In genomic region chr11:19923888-19924756, GRCm38 (mm10) we compare ENCODE assay signal across 8 mouse cellular contexts. TPM values are rescaled to one million over a fixed set of nuclear protein-coding genes. Genes with fewer than 3 reads are reported as not detected.
DNase-seq lines count a peak whose midpoint lies in the region; ATAC-seq and TF ChIP-seq lines count a peak whose summit lies in the region.

Spred2 (plus strand) TSS chr11:19924375.

- H3K4me2 ChIP-seq in forebrain, embryonic 14.5 days (ENCODE audit: low read length) = peak within 1 kb of the TSS; percentile 75
- H3K4me2 ChIP-seq in lung, embryonic 14.5 days = peak within 1 kb of the TSS; percentile 82

- peak; percentile 52 for ATAC-seq in forebrain, embryonic 14.5 days
- peak; percentile 63 for ATAC-seq in lung, embryonic 14.5 days (ENCODE audit: insufficient read depth)

- intact Hi-C loops in heart, postnatal 14 days (cut with DNase I) = loop anchor here (10.0 kb wide), 2 partner anchors 281 to 311 kb away; partner anchors contain the start of gene Rab1a

- no peaks in the 10 kb centered on the region for H3K27me3 ChIP-seq in forebrain, embryonic 14.5 days (replicated peaks; ENCODE audit: control insufficient read depth, insufficient read depth, low read length)
- H3K27me3 ChIP-seq in lung, embryonic 14.5 days (ENCODE audit: insufficient read depth, low read length) = no peaks in the 10 kb centered on the region
- H3K27me3 ChIP-seq in thymus, adult 2 months (ENCODE audit: control insufficient read depth, insufficient read depth, low read length) = no peaks in the 10 kb centered on the region

- no peaks in the 10 kb centered on the region for H3K36me3 ChIP-seq in ES-E14 (ENCODE audit: control insufficient read depth, insufficient read depth, low read length, poor library complexity, severe bottlenecking)
- no peaks in the 10 kb centered on the region for H3K36me3 ChIP-seq in forebrain, embryonic 14.5 days (ENCODE audit: control insufficient read depth, insufficient read depth, low read length)
- H3K36me3 ChIP-seq in lung, embryonic 14.5 days (ENCODE audit: insufficient read depth) = no peaks in the 10 kb centered on the region
- H3K36me3 ChIP-seq in thymus, adult 2 months (ENCODE audit: control insufficient read depth, insufficient read depth, low read length) = no peaks in the 10 kb centered on the region

- in situ Hi-C loops in ES-E14 (cut with MboI; ENCODE audit: low sequenced_read_pairs in 2 of 2, unreplicated experiment in 2 of 2) = no loop called here

- peak within 1 kb of the TSS; percentile 55 to 77 for H3K4me3 ChIP-seq in ES-E14 (ENCODE audit: insufficient read depth in 1 of 2, low read depth in 1 of 2, low read length in 2 of 2, poor library complexity in 1 of 2, severe bottlenecking in 1 of 2)
- peak within 1 kb of the TSS; percentile 86 for H3K4me3 ChIP-seq in forebrain, embryonic 14.5 days (ENCODE audit: low read depth, low read length)
- peak within 1 kb of the TSS; percentile 88 for H3K4me3 ChIP-seq in lung, embryonic 14.5 days (ENCODE audit: low read depth, low read length)
- H3K4me3 ChIP-seq in olfactory bulb, adult 2 months (ENCODE audit: insufficient read depth, low read depth, low read length) = peak within 1 kb of the TSS; percentile 86
- H3K4me3 ChIP-seq in thymus, adult 2 months (ENCODE audit: control insufficient read depth, insufficient read depth, low read length) = peak within 1 kb of the TSS; percentile 96

- peak; percentile 52 for TF ChIP-seq CTCF in lung, embryonic 14.5 days (IDR thresholded peaks at IDR 0.05; ENCODE audit: low read depth)
- TF ChIP-seq CTCF in olfactory bulb, adult 2 months (IDR thresholded peaks at IDR 0.05; ENCODE audit: insufficient read depth, low read depth, low read length) = no peak
- TF ChIP-seq CTCF in thymus, adult 2 months (IDR thresholded peaks at IDR 0.05; ENCODE audit: borderline replicate concordance, control insufficient read depth, extremely low read depth, insufficient read depth, low read length, poor library complexity) = peak; percentile 42; the same call in 1 of the 2 replicates

- under 1% methylated on average over 48 of the region's 57 CpGs for WGBS in forebrain, embryonic 14.5 days
- under 1% methylated on average over 54 of the region's 57 CpGs for WGBS in lung, embryonic 14.5 days
- under 1% methylated on average over 57 of the region's 57 CpGs for WGBS in olfactory bulb, adult 2 months
- WGBS in thymus, adult 2 months = under 1% methylated on average over 57 of the region's 57 CpGs

- peak; percentile 91 for DNase-seq in ES-E14 (ENCODE audit: low read depth, low spot score)
- peak; percentile 82 for DNase-seq in cerebellum, adult 11 months
- peak; percentile 95 for DNase-seq in forebrain, embryonic 14.5 days (ENCODE audit: low spot score)
- peak; percentile 85 to 87 for DNase-seq in heart, postnatal 14 days
- DNase-seq in layer of hippocampus, adult 18-20 months (ENCODE audit: low spot score in 2 of 2) = peak; percentile 88
- peak; percentile 96 for DNase-seq in lung, embryonic 14.5 days
- DNase-seq in thymus, adult 2 months = peak; percentile 79

- H3K4me1 ChIP-seq in ES-E14 (ENCODE audit: control insufficient read depth in 2 of 2, insufficient read depth in 2 of 2, low read length in 2 of 2, poor library complexity in 1 of 2) = peaks cover 7 to 10% of the 10 kb centered on the region in 2 experiments; a peak in 2 of 4 replicates
- H3K4me1 ChIP-seq in forebrain, embryonic 14.5 days (ENCODE audit: control insufficient read depth, insufficient read depth, low read length) = peaks cover 10% of the 10 kb centered on the region
- H3K4me1 ChIP-seq in lung, embryonic 14.5 days (ENCODE audit: insufficient read depth) = peaks cover 4% of the 10 kb centered on the region
- peaks cover 16% of the 10 kb centered on the region for H3K4me1 ChIP-seq in olfactory bulb, adult 2 months (ENCODE audit: control insufficient read depth, insufficient read depth, low read length)
- H3K4me1 ChIP-seq in thymus, adult 2 months (replicated peaks; ENCODE audit: control insufficient read depth, insufficient read depth, low read length) = peaks cover 18% of the 10 kb centered on the region

- H3K9ac ChIP-seq in ES-E14 (ENCODE audit: insufficient read depth, low read depth, low read length, poor library complexity, severe bottlenecking) = peak within 1 kb of the TSS; percentile 96
- peak within 1 kb of the TSS; percentile 92 for H3K9ac ChIP-seq in forebrain, embryonic 14.5 days (ENCODE audit: low read length)
- peak within 1 kb of the TSS; percentile 91 for H3K9ac ChIP-seq in lung, embryonic 14.5 days

- no peaks in the 10 kb centered on the region for H3K9me3 ChIP-seq in ES-E14 (ENCODE audit: control insufficient read depth, insufficient read depth, low read depth, low read length)
- H3K9me3 ChIP-seq in forebrain, embryonic 14.5 days (replicated peaks; ENCODE audit: control insufficient read depth, low read length) = no peaks in the 10 kb centered on the region
- no peaks in the 10 kb centered on the region for H3K9me3 ChIP-seq in lung, embryonic 14.5 days (ENCODE audit: low read depth, low read length)

- peak within 1 kb of the TSS; percentile 90 for H3K27ac ChIP-seq in ES-E14 (ENCODE audit: insufficient read depth, low read depth, low read length, poor library complexity, severe bottlenecking)
- peak within 1 kb of the TSS; percentile 95 for H3K27ac ChIP-seq in forebrain, embryonic 14.5 days (ENCODE audit: low read depth, low read length)
- peak within 1 kb of the TSS; percentile 97 for H3K27ac ChIP-seq in lung, embryonic 14.5 days (ENCODE audit: low read depth)
- peak within 1 kb of the TSS; percentile 65 for H3K27ac ChIP-seq in olfactory bulb, adult 2 months (ENCODE audit: insufficient read depth, low read depth, low read length)
- H3K27ac ChIP-seq in thymus, adult 2 months (ENCODE audit: control insufficient read depth, insufficient read depth, low read length) = peak within 1 kb of the TSS; percentile 94

- TF ChIP-seq POLR2A in olfactory bulb, adult 2 months (IDR thresholded peaks at IDR 0.05; ENCODE audit: insufficient read depth, low read depth, low read length) = peak; percentile 23; the same call in 1 of the 2 replicates
- peak; percentile 36; the same call in 1 of the 2 replicates for TF ChIP-seq POLR2A in thymus, adult 2 months (IDR thresholded peaks at IDR 0.05; ENCODE audit: control insufficient read depth, extremely low read depth, insufficient read depth, low read length, poor library complexity)

TF ChIP-seq in ES-E14, 5 proteins besides CTCF, POLR2A, EP300 and RAD21:
- TF ChIP-seq HCFC1 (IDR thresholded peaks at IDR 0.05; ENCODE audit: borderline replicate concordance, insufficient read depth, low read length) (peak; percentile 37; the same call in 1 of the 2 replicates), ZC3H11A (IDR thresholded peaks at IDR 0.05; ENCODE audit: borderline replicate concordance, low read depth, low read length) (no peak), ZNF384 (IDR thresholded peaks at IDR 0.05; ENCODE audit: low read depth, low read length) (peak; percentile 81; the same call in 1 of the 2 replicates), MAFK (IDR thresholded peaks at IDR 0.05; ENCODE audit: insufficient read depth, low read depth, low read length) (no peak), CHD2 (IDR thresholded peaks at IDR 0.05; ENCODE audit: low read depth, low read length) (0 out of 2 replicates have a peak, but pooled peaks have one; percentile 12)
TF ChIP-seq in ES-E14: peak in this region for 3.

RNA-seq across cellular contexts. Expression of gene Spred2, which starts in this region (rescaled TPM):
- total RNA-seq in ES-E14 (2012; rRNA removed) = 19.4 and 21.6 TPM in 2 replicates
- polyA plus RNA-seq in forebrain, embryonic 14.5 days (2014; fragmentation: Nextera tagmentation; extraction: Ambion mirVana) = 5.4 and 6.5 TPM in 2 replicates
- total RNA-seq in heart, postnatal 14 days (2021) = 10 to 100 TPM; 27.1 to 27.3 TPM
- 10 to 100 TPM; 92.2 to 97.0 TPM for total RNA-seq in layer of hippocampus, adult 18-20 months (2021)
- 7.0 and 7.2 TPM in 2 replicates for polyA plus RNA-seq in lung, embryonic 14.5 days (2014; fragmentation: Nextera tagmentation; extraction: Ambion mirVana)
- polyA plus RNA-seq in olfactory bulb, adult 2 months (2012; ENCODE audit: insufficient read depth, insufficient read length, low replicate concordance, missing spikeins) = not detected in 2 replicates
- polyA plus RNA-seq in thymus, adult 2 months (2012; rRNA removed) = 25.4 and 34.0 TPM in 2 replicates

Comparison
In these comparisons a context has a peak if more than half of its experiments do, and no peak if none do; other contexts are left out.
1. Peak in every context shown above with its lines: DNase-seq, ATAC-seq, H3K4me3 ChIP-seq and H3K27ac ChIP-seq.